Mouse (Mus musculus): ENCODE results near the gene Srpk2. TPM values are rescaled to one million over a fixed set of nuclear protein-coding genes. Genes with fewer than 3 reads are reported as not detected.
"Not testable (repeated sequence)": the region's sequence is repeated elsewhere in the genome, so short reads cannot be mapped to it uniquely, and the experiment has no call there.

Srpk2 gene
- polyA plus RNA-seq, 1 experiment from 2014 or later: 101 TPM

DNA sequence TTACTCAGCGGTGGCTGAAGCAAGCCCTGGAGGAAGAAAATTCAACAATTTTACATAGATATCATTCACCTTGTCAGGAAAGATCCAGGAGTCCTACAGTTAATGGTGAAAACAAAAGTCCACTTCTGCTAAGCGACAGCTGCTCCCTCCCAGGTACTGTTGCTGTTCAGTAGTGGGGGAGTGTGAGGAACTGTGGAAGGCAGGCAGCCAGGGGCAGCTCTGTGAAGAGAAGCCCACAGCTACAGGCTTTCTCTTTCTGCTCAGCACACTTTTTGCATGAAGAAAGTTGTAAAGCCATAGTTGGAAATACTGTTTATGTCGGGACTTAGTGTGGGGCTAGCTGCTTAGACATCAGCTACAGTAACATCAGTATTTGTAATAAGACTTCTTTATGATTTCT, 188.0 kb downstream of the Srpk2 start:
- H3K27me3 ChIP-seq (replicated peaks): no peaks in the 10 kb centered on the region
- no peak overlapping the region for H3K9ac ChIP-seq (replicated peaks)
- H3K36me3 ChIP-seq: peaks cover 75% of the 10 kb centered on the region
- H3K4me1 ChIP-seq: no peaks in the 10 kb centered on the region
- 87% methylated on average over 3 of the region's 3 CpGs for WGBS
- ATAC-seq (ENCODE audit: low FRiP score): no peak
- no peaks in the 10 kb centered on the region for H3K9me3 ChIP-seq (replicated peaks)
- no peak overlapping the region for H3K4me2 ChIP-seq
- no peak overlapping the region for H3K27ac ChIP-seq (replicated peaks)
- no peak overlapping the region for H3K4me3 ChIP-seq (replicated peaks)

DNA sequence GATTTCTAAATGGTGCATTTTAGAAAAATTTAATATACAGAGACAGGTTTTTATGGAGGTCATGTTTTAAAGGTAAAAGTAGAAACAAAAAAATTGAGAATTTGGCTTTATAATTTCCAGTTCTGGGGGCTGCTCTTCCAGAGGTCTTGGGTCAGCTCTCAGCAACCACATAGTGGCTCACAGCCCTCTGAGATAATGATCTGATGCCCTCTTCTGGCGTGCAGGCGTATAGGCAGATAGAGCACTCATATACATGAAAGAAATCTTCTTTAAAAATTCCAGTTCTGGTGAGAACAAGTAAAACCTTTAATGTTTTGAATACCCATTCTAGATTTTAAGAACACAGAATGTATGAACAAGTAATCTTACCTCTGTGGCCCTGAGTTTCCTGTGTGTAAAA, 193.6 kb downstream of the Srpk2 start:
- H3K27me3 ChIP-seq (replicated peaks): no peaks in the 10 kb centered on the region
- no peak overlapping the region for H3K4me3 ChIP-seq (replicated peaks)
- no peak overlapping the region for H3K9ac ChIP-seq (replicated peaks)
- no peak for ATAC-seq (ENCODE audit: low FRiP score)
- WGBS: 53% methylated on average over 2 of the region's 2 CpGs
- no peak overlapping the region for H3K27ac ChIP-seq (replicated peaks)
- no peaks in the 10 kb centered on the region for H3K9me3 ChIP-seq (replicated peaks)
- H3K4me2 ChIP-seq: no peak overlapping the region
- H3K36me3 ChIP-seq: peaks cover 67% of the 10 kb centered on the region
- no peaks in the 10 kb centered on the region for H3K4me1 ChIP-seq

DNA sequence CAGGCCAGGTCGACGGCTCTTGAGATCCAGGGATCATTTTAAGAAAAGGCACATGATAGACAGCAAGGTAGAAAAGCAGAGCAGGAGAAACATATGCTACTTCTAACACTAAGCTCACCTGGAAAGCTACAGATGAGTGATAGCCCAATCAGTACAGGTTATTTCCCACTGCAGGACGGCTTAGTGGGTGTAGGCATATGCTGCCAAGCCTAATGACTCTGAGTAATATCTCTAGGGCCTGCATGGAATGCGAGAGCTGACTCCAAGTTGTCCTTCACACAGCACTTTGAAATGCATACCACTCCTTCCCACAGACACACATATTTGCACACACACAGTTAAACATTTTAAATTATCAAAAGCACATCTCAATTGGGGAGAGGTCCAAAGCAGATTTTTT, 195.2 kb downstream of the Srpk2 start:
- H3K36me3 ChIP-seq: peaks cover 66% of the 10 kb centered on the region
- H3K9me3 ChIP-seq (replicated peaks): no peaks in the 10 kb centered on the region
- H3K4me3 ChIP-seq (replicated peaks): no peak overlapping the region
- no peaks in the 10 kb centered on the region for H3K4me1 ChIP-seq
- no peak overlapping the region for H3K27ac ChIP-seq (replicated peaks)
- H3K4me2 ChIP-seq: no peak overlapping the region
- H3K9ac ChIP-seq (replicated peaks): no peak overlapping the region
- no peak for ATAC-seq (ENCODE audit: low FRiP score)
- no peaks in the 10 kb centered on the region for H3K27me3 ChIP-seq (replicated peaks)
- WGBS: 85% methylated on average over 4 of the region's 4 CpGs

DNA sequence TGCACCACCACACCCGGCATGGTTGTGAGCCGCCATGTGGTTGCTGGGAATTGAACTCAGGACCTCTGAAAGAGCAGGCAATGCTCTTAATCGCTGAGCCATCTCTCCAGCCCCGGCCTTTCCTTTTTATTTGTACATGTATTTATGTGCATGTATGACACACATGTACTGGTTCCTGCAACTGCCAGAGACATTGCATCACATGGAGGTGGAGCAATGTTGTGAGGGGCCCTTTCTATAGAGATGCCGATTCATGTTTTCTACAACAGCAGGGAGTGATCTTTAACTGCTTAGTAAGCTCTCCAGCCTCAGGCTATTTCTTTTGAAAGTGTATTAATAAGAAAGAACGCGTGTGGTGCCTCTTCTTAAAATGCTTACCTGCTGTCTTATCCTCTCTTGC, 200.6 kb downstream of the Srpk2 start:
- peaks cover 71% of the 10 kb centered on the region for H3K36me3 ChIP-seq
- no peaks in the 10 kb centered on the region for H3K27me3 ChIP-seq (replicated peaks)
- 87% methylated on average over 7 of the region's 7 CpGs for WGBS
- H3K4me2 ChIP-seq: no peak overlapping the region
- H3K9ac ChIP-seq (replicated peaks): no peak overlapping the region
- ATAC-seq (ENCODE audit: low FRiP score): no peak
- H3K9me3 ChIP-seq (replicated peaks): no peaks in the 10 kb centered on the region
- no peak overlapping the region for H3K27ac ChIP-seq (replicated peaks)
- no peaks in the 10 kb centered on the region for H3K4me1 ChIP-seq
- H3K4me3 ChIP-seq (replicated peaks): no peak overlapping the region

DNA sequence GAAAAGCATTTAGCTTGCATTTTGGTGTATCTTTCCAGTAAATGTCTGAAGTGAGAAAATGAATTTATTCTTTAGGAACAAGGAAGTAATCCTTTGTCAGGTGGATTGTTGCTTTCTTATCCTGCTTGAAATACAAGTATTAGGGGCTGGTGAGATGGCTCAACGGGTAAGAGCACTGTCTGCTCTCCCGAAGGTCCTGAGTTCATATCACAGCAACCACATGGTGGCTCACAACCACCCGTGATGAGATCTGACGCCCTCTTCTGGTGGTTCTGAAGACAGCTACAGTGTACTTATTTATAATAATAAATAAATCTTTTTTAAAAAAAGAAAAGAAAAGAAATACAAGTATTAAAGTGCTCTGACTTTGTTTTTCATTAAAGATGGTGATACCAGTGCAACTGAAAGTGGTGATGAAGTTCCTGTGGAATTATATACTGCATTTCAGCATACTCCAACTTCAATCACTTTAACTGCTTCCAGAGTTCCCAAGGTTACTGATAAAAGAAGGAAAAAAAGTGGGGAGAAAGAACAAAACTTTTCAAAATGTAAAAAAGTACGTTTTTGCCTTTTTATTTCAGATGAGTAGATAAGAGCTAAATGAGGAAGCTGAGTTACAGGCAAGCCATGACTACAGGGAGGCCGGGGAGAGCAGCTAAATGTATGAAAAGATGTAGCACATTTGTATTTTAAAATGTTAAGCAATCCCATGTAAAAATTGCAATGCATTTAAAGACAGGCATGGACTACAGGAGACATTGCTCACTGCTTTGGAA, 211.1 kb downstream of the Srpk2 start:
- ATAC-seq (ENCODE audit: low FRiP score): no peak
- 80% methylated on average over 6 of the region's 6 CpGs for WGBS
- H3K36me3 ChIP-seq: peaks cover 42% of the 10 kb centered on the region

DNA sequence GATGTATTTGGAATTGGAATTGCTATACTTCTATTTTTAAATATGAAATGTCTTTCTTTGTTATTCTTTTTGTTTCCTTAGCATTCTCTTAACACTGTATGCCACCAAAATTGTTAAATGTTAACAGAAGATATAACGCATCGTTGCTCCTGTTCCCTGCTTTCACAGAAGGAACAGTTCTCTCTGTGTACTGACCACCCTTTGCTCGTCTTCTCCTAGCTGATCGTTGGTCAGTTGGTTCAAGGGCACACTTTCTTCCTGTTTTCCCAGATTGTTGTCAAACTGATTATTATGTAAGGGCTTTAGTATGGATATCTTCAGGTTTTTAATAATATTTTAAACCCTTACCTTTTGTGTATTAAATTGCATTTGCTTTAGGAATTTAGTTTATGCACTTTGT, 217.9 kb downstream of the Srpk2 start:
- Histone ChIP-seq H3K27ac (replicated peaks) (no peak overlapping the region), H3K4me2 (no peak overlapping the region), H3K9ac (replicated peaks) (no peak overlapping the region), H3K36me3 (peaks cover 44% of the 10 kb centered on the region), H3K4me3 (replicated peaks) (no peak overlapping the region), H3K9me3 (replicated peaks) (no peaks in the 10 kb centered on the region), H3K4me1 (no peaks in the 10 kb centered on the region; the same call in 1 of the 2 replicates), H3K27me3 (replicated peaks) (no peaks in the 10 kb centered on the region)
- 90% methylated on average over 4 of the region's 4 CpGs for WGBS
- no peak for ATAC-seq (ENCODE audit: low FRiP score)

More for the DNA sequence above, 211.1 kb downstream of the Srpk2 start:
- Histone ChIP-seq H3K4me1 (no peaks in the 10 kb centered on the region), H3K27me3 (replicated peaks) (no peaks in the 10 kb centered on the region), H3K4me3 (replicated peaks) (no peak overlapping the region), H3K9ac (replicated peaks) (no peak overlapping the region), H3K27ac (replicated peaks) (no peak overlapping the region), H3K4me2 (no peak overlapping the region), H3K9me3 (replicated peaks) (no peaks in the 10 kb centered on the region)

DNA sequence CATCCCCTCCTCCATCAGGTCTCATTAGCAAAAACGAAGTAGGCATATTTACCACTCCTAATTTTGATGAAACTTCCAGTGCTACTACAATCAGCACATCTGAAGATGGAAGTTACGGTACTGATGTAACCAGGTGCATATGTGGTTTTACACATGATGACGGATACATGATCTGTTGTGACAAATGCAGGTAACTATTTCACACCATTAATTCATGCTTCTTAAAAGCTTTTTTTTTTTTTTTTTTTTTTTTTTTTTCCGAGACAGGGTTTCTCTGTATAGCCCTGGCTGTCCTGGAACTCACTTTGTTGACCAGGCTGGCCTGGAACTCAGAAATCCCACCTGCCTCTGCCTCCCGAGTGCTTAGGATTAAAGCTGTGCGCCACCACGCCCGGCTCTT, 219.7 kb downstream of the Srpk2 start:
- 90% methylated on average over 8 of the region's 8 CpGs for WGBS
- no peak overlapping the region for H3K27ac ChIP-seq (replicated peaks)
- ATAC-seq (ENCODE audit: low FRiP score): no peak
- no peak overlapping the region for H3K4me2 ChIP-seq
- no peak overlapping the region for H3K4me3 ChIP-seq (replicated peaks)
- no peak overlapping the region for H3K9ac ChIP-seq (replicated peaks)
- peaks cover 32% of the 10 kb centered on the region for H3K36me3 ChIP-seq
- H3K4me1 ChIP-seq: no peaks in the 10 kb centered on the region; the same call in 1 of the 2 replicates
- no peaks in the 10 kb centered on the region for H3K27me3 ChIP-seq (replicated peaks)
- H3K9me3 ChIP-seq (replicated peaks): no peaks in the 10 kb centered on the region

DNA sequence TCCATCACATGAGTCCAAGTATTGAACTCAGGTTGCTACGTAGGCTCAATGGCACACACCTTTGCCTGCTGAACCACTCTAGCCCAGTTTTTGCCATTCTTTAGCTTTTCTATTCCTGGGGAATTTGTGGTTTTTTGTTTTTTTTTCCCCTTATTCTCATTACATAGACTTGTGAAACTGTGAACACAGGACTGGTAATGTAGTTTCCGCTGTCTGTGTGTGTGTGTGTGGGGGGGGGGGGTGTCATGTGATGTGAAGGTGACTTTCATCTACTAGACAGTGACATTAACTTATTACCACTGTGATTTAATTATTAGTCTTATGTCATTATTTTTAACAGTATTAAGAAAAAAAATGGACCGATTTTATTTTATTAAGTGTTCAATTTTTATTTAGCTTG, 220.2 kb downstream of the Srpk2 start:
- peaks cover 31% of the 10 kb centered on the region for H3K36me3 ChIP-seq
- H3K27me3 ChIP-seq (replicated peaks): no peaks in the 10 kb centered on the region
- no peak for ATAC-seq (ENCODE audit: low FRiP score)
- no peak overlapping the region for H3K4me2 ChIP-seq
- H3K4me1 ChIP-seq: no peaks in the 10 kb centered on the region; the same call in 1 of the 2 replicates
- H3K9ac ChIP-seq (replicated peaks): no peak overlapping the region
- no peak overlapping the region for H3K4me3 ChIP-seq (replicated peaks)
- WGBS: 94% methylated on average over 3 of the region's 3 CpGs
- H3K9me3 ChIP-seq (replicated peaks): no peaks in the 10 kb centered on the region
- H3K27ac ChIP-seq (replicated peaks): no peak overlapping the region

DNA sequence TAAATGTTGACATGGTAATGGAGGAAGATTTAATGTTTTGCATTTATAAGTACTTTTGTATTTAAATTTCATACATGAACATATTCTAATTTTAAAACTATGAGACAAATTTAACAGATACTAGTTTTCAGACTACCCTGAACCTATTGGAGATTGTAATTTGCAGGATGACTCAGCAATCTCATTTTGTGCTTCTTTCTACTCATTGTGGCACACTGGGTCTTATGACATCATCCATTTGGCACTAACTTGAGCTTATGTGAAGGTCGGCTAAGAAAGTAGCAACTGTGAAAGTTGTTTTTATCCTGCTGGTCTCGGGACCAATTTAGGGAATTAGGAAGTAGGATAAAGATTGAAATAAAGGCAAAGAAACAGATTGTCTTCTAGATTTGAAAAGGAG, 222.7 kb downstream of the Srpk2 start:
- H3K4me2 ChIP-seq: no peak overlapping the region
- no peak overlapping the region for H3K27ac ChIP-seq (replicated peaks)
- whole genome bisulfite sequencing: 65% methylated on average over 2 of the region's 2 CpGs
- H3K9me3 ChIP-seq (replicated peaks): no peaks in the 10 kb centered on the region
- H3K9ac ChIP-seq (replicated peaks): no peak overlapping the region
- H3K4me1 ChIP-seq: peaks cover 16% of the 10 kb centered on the region
- no peaks in the 10 kb centered on the region for H3K27me3 ChIP-seq (replicated peaks)
- ATAC-seq (ENCODE audit: low FRiP score): no peak
- peaks cover 13% of the 10 kb centered on the region for H3K36me3 ChIP-seq
- H3K4me3 ChIP-seq (replicated peaks): no peak overlapping the region

DNA sequence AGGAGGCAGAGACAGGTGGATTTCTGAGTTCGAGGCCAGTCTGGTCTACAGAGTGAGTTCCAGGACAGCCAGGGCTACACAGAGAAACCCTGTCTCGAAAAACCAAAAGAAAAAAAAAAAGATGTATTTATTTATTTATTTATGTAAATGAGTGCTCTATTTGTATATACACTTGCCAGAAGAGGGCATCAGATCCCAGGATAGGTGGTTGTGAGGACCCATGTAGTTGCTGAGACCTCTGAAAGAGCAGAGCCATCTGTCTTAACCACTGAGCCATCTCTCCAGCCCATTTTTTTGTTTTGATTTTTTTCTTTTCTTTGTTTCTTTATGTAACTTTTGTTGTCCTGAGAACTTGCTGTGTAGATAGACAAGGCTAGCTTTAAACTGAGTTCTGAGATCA, 230.9 kb downstream of the Srpk2 start:
- not testable (repeated sequence) for H3K4me2 ChIP-seq; H3K36me3 ChIP-seq; H3K9me3 ChIP-seq (replicated peaks); H3K9ac ChIP-seq (replicated peaks); H3K4me3 ChIP-seq (replicated peaks); H3K27ac ChIP-seq (replicated peaks); H3K27me3 ChIP-seq (replicated peaks); ATAC-seq (ENCODE audit: low FRiP score)
- 98% methylated on average over 2 of the region's 2 CpGs for WGBS
- peaks cover 12% of the 10 kb centered on the region for H3K4me1 ChIP-seq

All from neural tube, embryonic 15.5 days (tissue).